Mouse (Mus musculus): ENCODE results near the gene Fermt1.

Gene Fermt1

GRCm38 (mm10) chr2:132945326-132946207 lies at the start of gene Fermt1:
Gene Fermt1 (minus strand): TSS chr2:132945906.
- no peak for DNase-seq (ENCODE audit: low spot score)

- no peak for DNase-seq (ENCODE audit: low spot score)
Measured at GRCm38 (mm10) chr2:132992659-132993531, 47.2 kb upstream of the Fermt1 start.

- DNase-seq (ENCODE audit: low spot score) = no peak
Measured at GRCm38 (mm10) chr2:132989778-132990564, 44.3 kb upstream of the Fermt1 start.

- DNase-seq (ENCODE audit: low spot score) = no peak
Measured at GRCm38 (mm10) chr2:132973346-132973745, 27.6 kb upstream of the Fermt1 start.

GRCm38 (mm10) chr2:132970772-132971173 lies 25.1 kb upstream of the Fermt1 start:
- no peak for DNase-seq (ENCODE audit: low spot score)

GRCm38 (mm10) chr2:132957786-132958185 lies 12.1 kb upstream of the Fermt1 start:
- no peak for DNase-seq (ENCODE audit: low spot score)

GRCm38 (mm10) chr2:132952197-132952596 lies 6.5 kb upstream of the Fermt1 start:
- DNase-seq (ENCODE audit: low spot score) = no peak

- no peak for DNase-seq (ENCODE audit: low spot score)
Measured at GRCm38 (mm10) chr2:132948174-132948573, 2.5 kb upstream of the Fermt1 start.

GRCm38 (mm10) chr2:132946976-132947375 lies 1.3 kb upstream of the Fermt1 start:
- no peak for DNase-seq (ENCODE audit: low spot score)

- no peak for DNase-seq (ENCODE audit: low spot score)
Measured at GRCm38 (mm10) chr2:132944711-132945325, 888 bp downstream of the Fermt1 start.

- DNase-seq (ENCODE audit: low spot score) = no peak
Measured at GRCm38 (mm10) chr2:132943997-132944396, 1.7 kb downstream of the Fermt1 start.

- DNase-seq (ENCODE audit: low spot score) = no peak
Measured at GRCm38 (mm10) chr2:132943596-132943995, 2.1 kb downstream of the Fermt1 start.

GRCm38 (mm10) chr2:132939056-132939455 lies 6.7 kb downstream of the Fermt1 start:
- DNase-seq (ENCODE audit: low spot score) = no peak

- no peak for DNase-seq (ENCODE audit: low spot score)
Measured at GRCm38 (mm10) chr2:132936176-132936575, 9.5 kb downstream of the Fermt1 start.

- DNase-seq (ENCODE audit: low spot score) = no peak
Measured at GRCm38 (mm10) chr2:132934711-132935110, 11.0 kb downstream of the Fermt1 start.

GRCm38 (mm10) chr2:132934142-132934541 lies 11.6 kb downstream of the Fermt1 start:
- DNase-seq (ENCODE audit: low spot score) = no peak

- DNase-seq (ENCODE audit: low spot score) = no peak
Measured at GRCm38 (mm10) chr2:132928999-132929398, 16.7 kb downstream of the Fermt1 start.

- DNase-seq (ENCODE audit: low spot score) = no peak
Measured at GRCm38 (mm10) chr2:132927871-132928270, 17.8 kb downstream of the Fermt1 start.

GRCm38 (mm10) chr2:132927298-132927697 lies 18.4 kb downstream of the Fermt1 start:
- no peak for DNase-seq (ENCODE audit: low spot score)

GRCm38 (mm10) chr2:132923290-132924085 lies 22.2 kb downstream of the Fermt1 start:
- no peak for DNase-seq (ENCODE audit: low spot score)

Data from urinary bladder, postnatal 10 days (tissue).